Mouse (Mus musculus): Measurements from ENCODE around the gene Snx21. TPM values are rescaled to one million over a fixed set of nuclear protein-coding genes. Genes with fewer than 3 reads are reported as not detected.
A peak's percentile ranks its signal among the peaks of the same experiment; 100 is the strongest.

Snx21 gene
- polyA plus RNA-seq, 1 experiment from 2014 or later, result 12.1 TPM

DNA sequence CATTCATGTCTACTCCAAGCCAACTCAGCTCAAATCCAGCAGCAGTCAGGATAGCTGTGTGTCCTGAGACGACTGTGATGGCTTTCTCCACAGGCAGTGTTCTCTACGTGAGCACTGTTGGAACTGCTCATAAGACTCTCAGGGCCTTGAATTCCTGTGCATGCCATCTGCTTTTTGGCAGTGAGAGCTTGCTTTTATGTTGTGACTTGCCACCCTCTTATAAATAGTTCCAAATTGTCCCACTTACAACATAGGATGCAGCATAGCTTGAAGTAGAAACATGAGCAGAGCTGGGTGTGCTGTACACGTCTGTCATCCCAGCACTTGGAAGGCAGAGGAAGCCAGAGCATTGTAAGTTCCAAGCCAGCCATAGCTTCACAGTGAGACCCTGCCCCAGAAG lies 19.8 kb upstream of the Snx21 start:
- Histone ChIP-seq H3K4me3 (ENCODE audit: low read depth, low read length) (no peak overlapping the region), H3K27me3 (ENCODE audit: control insufficient read depth, insufficient read depth, low read depth, low read length) (no peaks in the 10 kb centered on the region), H3K9me3 (replicated peaks; ENCODE audit: control insufficient read depth, low read length) (no peaks in the 10 kb centered on the region), H3K4me2 (ENCODE audit: low read depth, low read length) (no peak overlapping the region), H3K36me3 (ENCODE audit: control insufficient read depth, insufficient read depth) (peaks cover 69% of the 10 kb centered on the region), H3K9ac (ENCODE audit: low read depth, low read length) (no peak overlapping the region), H3K4me1 (ENCODE audit: control insufficient read depth, low read depth, low read length) (peaks cover 39% of the 10 kb centered on the region), H3K27ac (ENCODE audit: low read length) (no peak overlapping the region)
- ATAC-seq (ENCODE audit: low read depth), result no peak
- 81% methylated on average over 3 of the region's 3 CpGs for WGBS (ENCODE audit: insufficient replicate concordance)

DNA sequence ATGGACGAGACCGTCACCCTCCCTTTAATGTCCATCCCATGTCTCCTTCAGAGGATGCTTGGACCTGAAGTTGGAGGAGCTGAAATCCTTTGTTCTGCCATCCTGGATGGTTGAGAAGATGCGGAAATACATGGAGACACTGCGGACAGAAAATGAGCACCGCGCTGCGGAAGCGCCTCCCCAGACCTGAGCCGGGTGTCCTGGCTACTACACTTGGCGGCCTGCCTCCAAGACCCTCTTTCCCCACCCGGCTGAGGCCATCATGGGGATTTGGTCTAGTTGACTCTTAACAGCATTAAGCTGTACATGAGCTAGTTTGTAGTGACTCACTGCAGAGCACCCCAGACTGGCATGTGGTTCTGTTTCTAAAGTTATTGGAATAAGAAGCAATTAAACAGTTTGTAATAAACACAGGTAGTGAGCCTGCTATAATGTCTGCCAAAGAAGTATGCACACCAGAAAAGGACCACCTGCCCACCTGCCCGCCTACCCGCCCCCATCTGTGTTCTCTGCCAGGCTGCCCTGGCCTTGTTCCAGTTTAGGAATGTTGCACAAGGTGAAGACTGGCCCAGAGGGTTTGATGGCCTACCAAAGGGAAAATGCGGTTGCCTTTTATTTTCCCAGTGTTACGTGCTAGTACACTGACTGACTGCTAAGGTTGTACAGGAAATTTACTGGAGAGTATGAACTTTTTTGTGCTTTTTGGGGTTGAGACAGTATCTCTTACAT lies 17.6 kb upstream of the Snx21 start:
- Histone ChIP-seq H3K27ac (ENCODE audit: low read length) (peak overlapping the region; percentile 36), H3K4me3 (ENCODE audit: low read depth, low read length) (peak overlapping the region; percentile 27), H3K9me3 (replicated peaks; ENCODE audit: control insufficient read depth, low read length) (no peaks in the 10 kb centered on the region), H3K36me3 (ENCODE audit: control insufficient read depth, insufficient read depth) (peaks cover 72% of the 10 kb centered on the region), H3K27me3 (ENCODE audit: control insufficient read depth, insufficient read depth, low read depth, low read length) (no peaks in the 10 kb centered on the region), H3K9ac (ENCODE audit: low read depth, low read length) (no peak overlapping the region; the same call in 1 of the 2 replicates), H3K4me1 (ENCODE audit: control insufficient read depth, low read depth, low read length) (peaks cover 37% of the 10 kb centered on the region), H3K4me2 (ENCODE audit: low read depth, low read length) (peak overlapping the region; percentile 21; the same call in 1 of the 2 replicates)
- ATAC-seq (ENCODE audit: low read depth), result no peak
- 89% methylated on average over 15 of the region's 15 CpGs for WGBS (ENCODE audit: insufficient replicate concordance)

DNA sequence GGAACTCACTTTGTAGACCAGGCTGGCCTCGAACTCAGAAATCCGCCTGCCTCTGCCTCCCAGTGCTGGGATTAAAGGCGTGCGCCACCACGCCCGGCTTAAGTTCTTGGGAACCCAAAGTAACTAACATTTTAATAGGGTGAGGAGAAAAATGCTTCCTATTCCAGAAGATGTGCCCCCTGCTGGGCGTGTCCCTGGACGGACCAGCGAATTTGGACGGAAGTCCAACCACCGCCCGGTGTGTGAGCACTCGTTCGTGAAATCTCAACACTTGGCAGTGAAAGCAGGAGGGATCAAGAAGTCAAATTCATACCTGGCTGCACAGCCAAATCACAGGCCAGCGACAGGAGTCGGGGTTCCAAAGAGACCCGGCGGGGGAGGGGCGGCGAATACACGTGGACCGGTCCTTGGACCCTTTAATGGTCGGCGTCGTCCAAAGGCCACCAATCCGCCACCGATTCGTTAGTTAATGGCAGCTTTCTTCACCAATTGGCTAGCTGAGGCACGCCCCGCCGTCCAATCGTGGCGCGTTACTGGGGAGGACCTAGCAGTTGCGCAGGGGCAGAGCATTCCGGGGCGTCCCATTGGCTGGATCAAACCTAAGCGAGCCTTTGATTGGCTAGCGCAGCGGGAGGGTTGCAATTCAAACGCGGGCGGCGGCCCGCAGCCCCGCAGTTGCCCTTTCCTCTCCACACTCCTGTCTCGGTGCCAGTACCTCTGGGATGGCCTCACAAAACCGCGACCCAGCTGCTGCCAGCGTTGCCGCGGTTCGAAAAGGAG lies 16.2 kb upstream of the Snx21 start, which contains the start of gene Ube2c:
Gene Ube2c, plus strand, starts transcription at position 641 of the 780 bp plus-strand sequence.
- peaks cover 66% of the 10 kb centered on the region for H3K36me3 ChIP-seq (ENCODE audit: control insufficient read depth, insufficient read depth)
- peak within 1 kb of the TSS; percentile 69 for H3K4me3 ChIP-seq (ENCODE audit: low read depth, low read length)
- WGBS (ENCODE audit: insufficient replicate concordance), result 1% methylated on average over 53 of the region's 53 CpGs
- peak within 1 kb of the TSS; percentile 80 for H3K4me2 ChIP-seq (ENCODE audit: low read depth, low read length)
- no peaks in the 10 kb centered on the region for H3K27me3 ChIP-seq (ENCODE audit: control insufficient read depth, insufficient read depth, low read depth, low read length)
- ATAC-seq (ENCODE audit: low read depth), result peak; percentile 95
- peak within 1 kb of the TSS; percentile 92 for H3K27ac ChIP-seq (ENCODE audit: low read length)
- H3K9me3 ChIP-seq (replicated peaks; ENCODE audit: control insufficient read depth, low read length), result no peaks in the 10 kb centered on the region
- H3K4me1 ChIP-seq (ENCODE audit: control insufficient read depth, low read depth, low read length), result peaks cover 41% of the 10 kb centered on the region
- peak within 1 kb of the TSS; percentile 78 for H3K9ac ChIP-seq (ENCODE audit: low read depth, low read length)

- Histone ChIP-seq H3K9me3 (replicated peaks; ENCODE audit: control insufficient read depth, low read length) (no peaks in the 10 kb centered on the region), H3K4me3 (ENCODE audit: low read depth, low read length) (peak overlapping the region; percentile 69), H3K4me1 (ENCODE audit: control insufficient read depth, low read depth, low read length) (peaks cover 41% of the 10 kb centered on the region), H3K4me2 (ENCODE audit: low read depth, low read length) (peak overlapping the region; percentile 80), H3K9ac (ENCODE audit: low read depth, low read length) (peak overlapping the region; percentile 78), H3K27me3 (ENCODE audit: control insufficient read depth, insufficient read depth, low read depth, low read length) (no peaks in the 10 kb centered on the region), H3K27ac (ENCODE audit: low read length) (peak overlapping the region; percentile 79), H3K36me3 (ENCODE audit: control insufficient read depth, insufficient read depth) (peaks cover 59% of the 10 kb centered on the region)
- 2% methylated on average over 15 of the region's 15 CpGs for WGBS (ENCODE audit: insufficient replicate concordance)
- no peak for ATAC-seq (ENCODE audit: low read depth)
Observed at GRCm38 (mm10) chr2:164770279-164770678, 15.3 kb upstream of the Snx21 start.

DNA sequence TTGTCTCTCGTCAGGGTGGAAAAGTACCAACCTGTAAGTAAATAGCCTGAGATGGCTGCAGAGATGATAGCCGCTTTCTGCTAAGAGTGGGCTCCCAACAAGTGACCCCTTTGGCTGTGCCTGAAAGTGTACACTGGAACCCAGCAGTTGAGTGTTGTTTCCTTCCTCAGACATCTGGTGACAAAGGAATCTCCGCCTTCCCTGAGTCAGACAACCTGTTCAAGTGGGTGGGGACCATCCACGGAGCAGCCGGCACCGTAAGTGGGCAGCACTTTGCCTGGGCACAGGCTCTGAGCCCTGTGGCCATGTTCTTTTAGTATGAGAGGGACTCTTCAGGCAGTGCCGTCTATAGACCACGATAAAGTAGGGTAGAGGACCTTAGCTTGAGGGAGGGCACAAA lies 14.5 kb upstream of the Snx21 start:
- H3K36me3 ChIP-seq (ENCODE audit: control insufficient read depth, insufficient read depth), result peaks cover 50% of the 10 kb centered on the region
- peak overlapping the region; percentile 80 for H3K4me2 ChIP-seq (ENCODE audit: low read depth, low read length)
- no peak for ATAC-seq (ENCODE audit: low read depth)
- peak overlapping the region; percentile 79 for H3K27ac ChIP-seq (ENCODE audit: low read length)
- 53% methylated on average over 8 of the region's 8 CpGs for WGBS (ENCODE audit: insufficient replicate concordance)
- H3K9ac ChIP-seq (ENCODE audit: low read depth, low read length), result peak overlapping the region; percentile 78
- peaks cover 41% of the 10 kb centered on the region for H3K4me1 ChIP-seq (ENCODE audit: control insufficient read depth, low read depth, low read length)
- no peaks in the 10 kb centered on the region for H3K9me3 ChIP-seq (replicated peaks; ENCODE audit: control insufficient read depth, low read length)
- H3K4me3 ChIP-seq (ENCODE audit: low read depth, low read length), result peak overlapping the region; percentile 69
- no peaks in the 10 kb centered on the region for H3K27me3 ChIP-seq (ENCODE audit: control insufficient read depth, insufficient read depth, low read depth, low read length)

- Histone ChIP-seq H3K9ac (ENCODE audit: low read depth, low read length) (peak overlapping the region; percentile 40), H3K36me3 (ENCODE audit: control insufficient read depth, insufficient read depth) (peaks cover 29% of the 10 kb centered on the region), H3K4me2 (ENCODE audit: low read depth, low read length) (peak overlapping the region; percentile 80), H3K4me1 (ENCODE audit: control insufficient read depth, low read depth, low read length) (peaks cover 37% of the 10 kb centered on the region), H3K9me3 (replicated peaks; ENCODE audit: control insufficient read depth, low read length) (no peaks in the 10 kb centered on the region), H3K27me3 (ENCODE audit: control insufficient read depth, insufficient read depth, low read depth, low read length) (peaks cover 7% of the 10 kb centered on the region; the same call in 1 of the 2 replicates), H3K4me3 (ENCODE audit: low read depth, low read length) (peak overlapping the region; percentile 69), H3K27ac (ENCODE audit: low read length) (peak overlapping the region; percentile 94)
- WGBS (ENCODE audit: insufficient replicate concordance), result 60% methylated on average over 14 of the region's 14 CpGs
- ATAC-seq (ENCODE audit: low read depth), result no peak
Observed at GRCm38 (mm10) chr2:164773229-164773988, 12.2 kb upstream of the Snx21 start.

DNA sequence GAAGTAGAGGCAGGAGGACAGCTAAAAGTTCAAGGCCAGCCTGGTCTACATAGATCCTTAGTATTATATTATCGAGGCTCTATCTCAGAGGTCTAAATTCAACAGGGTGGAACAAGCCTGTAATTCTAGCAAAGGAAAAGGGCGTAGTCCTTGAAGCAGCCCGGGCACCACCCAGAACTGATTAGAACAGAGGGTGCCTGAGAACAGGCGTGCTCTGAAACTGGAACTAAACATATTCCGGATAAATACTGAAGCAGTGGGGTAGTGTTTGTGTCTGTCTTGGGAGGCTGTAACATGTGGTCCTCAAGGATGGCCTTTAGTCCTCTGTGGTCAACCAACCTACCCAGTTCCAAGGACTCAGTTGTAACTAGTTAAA lies 11.6 kb upstream of the Snx21 start:
- H3K4me1 ChIP-seq (ENCODE audit: control insufficient read depth, low read depth, low read length), result peaks cover 35% of the 10 kb centered on the region
- peak overlapping the region; percentile 69 for H3K4me3 ChIP-seq (ENCODE audit: low read depth, low read length)
- H3K9ac ChIP-seq (ENCODE audit: low read depth, low read length), result peak overlapping the region; percentile 45
- peak; percentile 42 for ATAC-seq (ENCODE audit: low read depth)
- peak overlapping the region; percentile 94 for H3K27ac ChIP-seq (ENCODE audit: low read length)
- peak overlapping the region; percentile 80 for H3K4me2 ChIP-seq (ENCODE audit: low read depth, low read length)
- no peaks in the 10 kb centered on the region for H3K9me3 ChIP-seq (replicated peaks; ENCODE audit: control insufficient read depth, low read length)
- 22% methylated on average over 5 of the region's 5 CpGs for WGBS (ENCODE audit: insufficient replicate concordance)
- peaks cover 27% of the 10 kb centered on the region for H3K36me3 ChIP-seq (ENCODE audit: control insufficient read depth, insufficient read depth)
- peaks cover 7% of the 10 kb centered on the region; the same call in 1 of the 2 replicates for H3K27me3 ChIP-seq (ENCODE audit: control insufficient read depth, insufficient read depth, low read depth, low read length)

DNA sequence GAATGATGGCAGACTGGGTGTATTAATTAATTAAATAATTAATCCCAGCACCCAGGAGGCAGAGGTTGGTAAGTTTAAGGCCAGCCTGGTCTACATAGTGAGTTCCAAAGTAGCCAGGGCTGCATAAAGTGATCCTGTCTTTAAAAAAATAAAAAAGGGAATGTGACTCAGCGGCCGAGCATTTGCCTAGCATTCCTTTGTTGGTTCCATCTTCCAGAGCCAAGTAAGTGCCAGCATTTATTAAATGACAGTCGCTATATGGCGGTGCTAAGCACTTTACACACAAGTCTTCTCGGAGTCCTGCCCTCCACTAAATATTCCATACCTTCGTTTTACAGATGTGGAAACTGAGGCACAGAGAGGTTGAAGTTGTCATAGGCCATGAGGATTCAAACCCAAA lies 9.5 kb upstream of the Snx21 start:
- no peak for ATAC-seq (ENCODE audit: low read depth)
- H3K9me3 ChIP-seq (replicated peaks; ENCODE audit: control insufficient read depth, low read length), result no peaks in the 10 kb centered on the region
- no peak overlapping the region for H3K4me3 ChIP-seq (ENCODE audit: low read depth, low read length)
- 76% methylated on average over 6 of the region's 6 CpGs for whole genome bisulfite sequencing (ENCODE audit: insufficient replicate concordance)
- no peak overlapping the region for H3K9ac ChIP-seq (ENCODE audit: low read depth, low read length)
- no peak overlapping the region for H3K4me2 ChIP-seq (ENCODE audit: low read depth, low read length)
- no peak overlapping the region for H3K27ac ChIP-seq (ENCODE audit: low read length)
- peaks cover 11% of the 10 kb centered on the region for H3K27me3 ChIP-seq (ENCODE audit: control insufficient read depth, insufficient read depth, low read depth, low read length)
- peaks cover 30% of the 10 kb centered on the region for H3K4me1 ChIP-seq (ENCODE audit: control insufficient read depth, low read depth, low read length)
- peaks cover 21% of the 10 kb centered on the region for H3K36me3 ChIP-seq (ENCODE audit: control insufficient read depth, insufficient read depth)

Data from liver, embryonic 16.5 days (tissue).